24 mouse cellular contexts compared by ENCODE assay signal in the genomic region with DNA sequence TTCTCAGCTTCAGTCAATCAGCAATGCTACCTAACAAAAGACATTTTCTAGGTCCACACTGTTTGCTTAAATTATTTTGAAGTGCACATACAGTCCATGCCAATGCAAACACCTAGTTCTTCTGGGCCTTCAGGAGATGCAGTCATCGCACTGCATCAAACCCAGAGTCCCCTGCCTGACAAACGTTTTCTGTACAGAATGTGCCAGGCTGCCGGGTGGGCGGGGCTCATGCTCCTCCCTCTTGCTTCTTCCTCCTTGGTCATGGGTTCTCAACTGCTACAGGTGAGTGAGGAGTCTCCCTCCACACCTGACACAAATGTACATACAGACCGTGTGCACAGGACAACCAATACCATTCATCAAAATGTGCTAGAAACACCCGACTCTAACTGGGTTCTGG. TPM values are rescaled to one million over a fixed set of nuclear protein-coding genes. Genes with fewer than 3 reads are reported as not detected.
A peak's percentile ranks its signal among the peaks of the same experiment; 100 is the strongest.
DNase-seq lines count a peak whose midpoint lies in the region; ATAC-seq and TF ChIP-seq lines count a peak whose summit lies in the region.
"Had no signal": no experiment of that assay in that cellular context is flagged by ENCODE, and none has a peak within 500 bp of the region (broad histone marks: within the 10 kb centered on the region; RNA-seq: fewer than 3 reads in every experiment).

No protein-coding gene starts in this region.

- no peak overlapping the region for H3K4me2 ChIP-seq in hindbrain, embryonic 13.5 days
- no peak overlapping the region for H3K4me2 ChIP-seq in hindbrain, embryonic 11.5 days (replicated peaks; ENCODE audit: low read depth, low read length)
- H3K4me2 ChIP-seq in midbrain, embryonic 13.5 days (replicated peaks) = no peak overlapping the region
- no peak overlapping the region for H3K4me2 ChIP-seq in midbrain, embryonic 15.5 days
- H3K4me2 ChIP-seq in lung, postnatal 0 days (replicated peaks; ENCODE audit: low read depth, low read length) = no peak overlapping the region
- H3K4me2 ChIP-seq in stomach, postnatal 0 days (replicated peaks; ENCODE audit: low read depth) = no peak overlapping the region
- H3K4me2 ChIP-seq: embryonic facial prominence, embryonic 13.5 days; forebrain, embryonic 12.5 days; limb, embryonic 15.5 days; liver, embryonic 15.5 days; neural tube, embryonic 13.5 days; stomach, embryonic 15.5 days had no signal

- H3K4me3 ChIP-seq in hindbrain, embryonic 13.5 days = no peak overlapping the region
- no peak overlapping the region for H3K4me3 ChIP-seq in hindbrain, embryonic 11.5 days (ENCODE audit: low read depth, low read length)
- no peak overlapping the region for H3K4me3 ChIP-seq in midbrain, embryonic 13.5 days (replicated peaks)
- H3K4me3 ChIP-seq in midbrain, embryonic 15.5 days = no peak overlapping the region
- H3K4me3 ChIP-seq in lung, postnatal 0 days (ENCODE audit: low read depth, low read length) = no peak overlapping the region
- H3K4me3 ChIP-seq in stomach, postnatal 0 days (ENCODE audit: low read depth, low read length) = no peak overlapping the region
- H3K4me3 ChIP-seq: embryonic facial prominence, embryonic 13.5 days; erythroblast, embryonic 14.5 days; forebrain, embryonic 12.5 days; gastrocnemius, adult 2 months; heart, embryonic 10.5 days; limb, embryonic 15.5 days; liver, embryonic 15.5 days; neural tube, embryonic 13.5 days; stomach, embryonic 15.5 days had no signal

- TF ChIP-seq EP300 in lung, postnatal 0 days (IDR thresholded peaks at IDR 0.05) = peak; percentile 71
- TF ChIP-seq EP300 in stomach, postnatal 0 days (optimal IDR thresholded peaks at IDR 0.05) = no peak

- H3K9ac ChIP-seq in hindbrain, embryonic 13.5 days = 0 out of 2 replicates have a peak overlapping the region, but pooled peaks have one; percentile 49
- no peak overlapping the region for H3K9ac ChIP-seq in hindbrain, embryonic 11.5 days (ENCODE audit: low read depth, low read length)
- no peak overlapping the region; the same call in 1 of the 2 replicates for H3K9ac ChIP-seq in midbrain, embryonic 13.5 days (replicated peaks)
- no peak overlapping the region for H3K9ac ChIP-seq in midbrain, embryonic 15.5 days
- no peak overlapping the region for H3K9ac ChIP-seq in lung, postnatal 0 days (replicated peaks; ENCODE audit: low read depth)
- no peak overlapping the region for H3K9ac ChIP-seq in stomach, postnatal 0 days (ENCODE audit: low read length)
- H3K9ac ChIP-seq: embryonic facial prominence, embryonic 13.5 days; forebrain, embryonic 12.5 days; limb, embryonic 15.5 days; liver, embryonic 15.5 days; neural tube, embryonic 13.5 days; stomach, embryonic 15.5 days had no signal

- H3K36me3 ChIP-seq in hindbrain, embryonic 13.5 days = peaks cover 10% of the 10 kb centered on the region
- H3K36me3 ChIP-seq in hindbrain, embryonic 11.5 days (ENCODE audit: control insufficient read depth, insufficient read depth, low read length) = no peaks in the 10 kb centered on the region
- peaks cover 8% of the 10 kb centered on the region for H3K36me3 ChIP-seq in midbrain, embryonic 13.5 days
- peaks cover 7% of the 10 kb centered on the region; the same call in 1 of the 2 replicates for H3K36me3 ChIP-seq in midbrain, embryonic 15.5 days (replicated peaks)
- no peaks in the 10 kb centered on the region for H3K36me3 ChIP-seq in lung, postnatal 0 days (ENCODE audit: insufficient read depth, low read length)
- peaks cover 7% of the 10 kb centered on the region for H3K36me3 ChIP-seq in stomach, postnatal 0 days (ENCODE audit: control insufficient read depth, insufficient read depth, low read length)

- peak overlapping the region; percentile 73; the same call in 1 of the 2 replicates for H3K27ac ChIP-seq in hindbrain, embryonic 13.5 days
- H3K27ac ChIP-seq in hindbrain, embryonic 11.5 days (ENCODE audit: low read depth, low read length) = no peak overlapping the region
- H3K27ac ChIP-seq in midbrain, embryonic 13.5 days = 0 out of 2 replicates have a peak overlapping the region, but pooled peaks have one; percentile 69
- no peak overlapping the region for H3K27ac ChIP-seq in midbrain, embryonic 15.5 days
- peak overlapping the region; percentile 52; the same call in 1 of the 2 replicates for H3K27ac ChIP-seq in lung, postnatal 0 days (ENCODE audit: low read length)
- no peak overlapping the region for H3K27ac ChIP-seq in stomach, postnatal 0 days (replicated peaks)
- H3K27ac ChIP-seq: embryonic facial prominence, embryonic 13.5 days; forebrain, embryonic 12.5 days; gastrocnemius, adult 2 months; heart, embryonic 10.5 days; limb, embryonic 15.5 days; liver, embryonic 15.5 days; macrophage; neural tube, embryonic 13.5 days had no signal

- WGBS in hindbrain, embryonic 13.5 days = 86% methylated on average over 6 of the region's 6 CpGs
- WGBS in hindbrain, embryonic 11.5 days = 81% methylated on average over 6 of the region's 6 CpGs
- WGBS in midbrain, embryonic 13.5 days = 82% methylated on average over 6 of the region's 6 CpGs
- 78% methylated on average over 6 of the region's 6 CpGs for WGBS in midbrain, embryonic 15.5 days
- 47% methylated on average over 6 of the region's 6 CpGs for WGBS in lung, postnatal 0 days
- WGBS in stomach, postnatal 0 days = 58% methylated on average over 6 of the region's 6 CpGs

- H3K4me1 ChIP-seq in hindbrain, embryonic 13.5 days (replicated peaks) = peaks cover 41% of the 10 kb centered on the region
- no peaks in the 10 kb centered on the region for H3K4me1 ChIP-seq in hindbrain, embryonic 11.5 days (replicated peaks; ENCODE audit: control insufficient read depth, insufficient read depth, low read length)
- peaks cover 36% of the 10 kb centered on the region for H3K4me1 ChIP-seq in midbrain, embryonic 13.5 days (replicated peaks)
- peaks cover 12% of the 10 kb centered on the region; the same call in 1 of the 2 replicates for H3K4me1 ChIP-seq in midbrain, embryonic 15.5 days
- no peaks in the 10 kb centered on the region for H3K4me1 ChIP-seq in lung, postnatal 0 days (ENCODE audit: insufficient read depth, low read depth, low read length)
- H3K4me1 ChIP-seq in stomach, postnatal 0 days (replicated peaks; ENCODE audit: control insufficient read depth, insufficient read depth) = no peaks in the 10 kb centered on the region; the same call in 1 of the 2 replicates

- H3K9me3 ChIP-seq in hindbrain, embryonic 13.5 days = no peaks in the 10 kb centered on the region
- no peaks in the 10 kb centered on the region for H3K9me3 ChIP-seq in hindbrain, embryonic 11.5 days (ENCODE audit: control insufficient read depth, low read length)
- peaks cover 6% of the 10 kb centered on the region for H3K9me3 ChIP-seq in midbrain, embryonic 13.5 days
- H3K9me3 ChIP-seq in midbrain, embryonic 15.5 days = no peaks in the 10 kb centered on the region
- H3K9me3 ChIP-seq in lung, postnatal 0 days (ENCODE audit: low read length) = no peaks in the 10 kb centered on the region
- no peaks in the 10 kb centered on the region for H3K9me3 ChIP-seq in stomach, postnatal 0 days (ENCODE audit: control insufficient read depth, low read length)
- H3K9me3 ChIP-seq: forebrain, embryonic 12.5 days; liver, embryonic 15.5 days; neural tube, embryonic 13.5 days; stomach, embryonic 15.5 days had no signal

- no peak for DNase-seq in hindbrain, embryonic 11.5 days (ENCODE audit: low spot score)
- DNase-seq in lung, postnatal 0 days (ENCODE audit: low spot score) = peak; percentile 85
- DNase-seq in stomach, postnatal 0 days (ENCODE audit: low spot score) = peak; percentile 84
- no peak for DNase-seq in neural tube, embryonic 10.5 days (ENCODE audit: extremely low spot score, low spot score)
- DNase-seq: adrenal gland, postnatal 14 days; cerebellum, adult 2 months; embryo, embryonic 11 days; gastrocnemius, adult 2 months; kidney, postnatal 25 days; layer of hippocampus, adult 9-11 months; left cerebral cortex, postnatal 4 days had no signal

- no peaks in the 10 kb centered on the region for H3K27me3 ChIP-seq in hindbrain, embryonic 13.5 days
- no peaks in the 10 kb centered on the region for H3K27me3 ChIP-seq in hindbrain, embryonic 11.5 days (ENCODE audit: control insufficient read depth, insufficient read depth, low read length)
- no peaks in the 10 kb centered on the region for H3K27me3 ChIP-seq in midbrain, embryonic 13.5 days
- H3K27me3 ChIP-seq in midbrain, embryonic 15.5 days (replicated peaks) = no peaks in the 10 kb centered on the region
- no peaks in the 10 kb centered on the region for H3K27me3 ChIP-seq in lung, postnatal 0 days (replicated peaks; ENCODE audit: insufficient read depth, low read length)
- H3K27me3 ChIP-seq in stomach, postnatal 0 days (ENCODE audit: control insufficient read depth, insufficient read depth, low read length) = no peaks in the 10 kb centered on the region
- H3K27me3 ChIP-seq: embryonic facial prominence, embryonic 13.5 days; forebrain, embryonic 12.5 days; limb, embryonic 15.5 days; liver, embryonic 15.5 days; neural tube, embryonic 13.5 days; stomach, embryonic 15.5 days had no signal

- ATAC-seq in hindbrain, embryonic 13.5 days (ENCODE audit: low FRiP score) = no peak
- no peak for ATAC-seq in hindbrain, embryonic 11.5 days (ENCODE audit: low FRiP score)
- ATAC-seq in midbrain, embryonic 13.5 days = no peak
- ATAC-seq in midbrain, embryonic 15.5 days (replicated peaks) = no peak
- ATAC-seq in lung, postnatal 0 days = peak; percentile 83
- peak; percentile 55 for ATAC-seq in stomach, postnatal 0 days (ENCODE audit: low FRiP score, low TSS enrichment)
- ATAC-seq: CD4-positive, CD25-positive, alpha-beta regulatory T cell, adult 4 months had no signal

- TF ChIP-seq CTCF in lung, postnatal 0 days (IDR thresholded peaks at IDR 0.05) = no peak
- TF ChIP-seq CTCF in stomach, postnatal 0 days (IDR thresholded peaks at IDR 0.05; ENCODE audit: low read depth) = no peak

RNA-seq across cellular contexts. Expression of a gene that starts 31.4 kb away (rescaled TPM):
- 0.60 TPM in 2 replicates for polyA plus RNA-seq in hindbrain, embryonic 13.5 days (2015; fragmentation: Nextera tagmentation; extraction: Ambion mirVana)
- polyA plus RNA-seq in hindbrain, embryonic 11.5 days (2014; fragmentation: Nextera tagmentation; extraction: Ambion mirVana) = 0.17 TPM in 1 of 2 replicates, not detected in the other
- polyA plus RNA-seq in midbrain, embryonic 13.5 days (2015; fragmentation: Nextera tagmentation; extraction: Ambion mirVana) = 0.90 and 1.3 TPM in 2 replicates
- polyA plus RNA-seq in midbrain, embryonic 15.5 days (2015; fragmentation: Nextera tagmentation; extraction: Ambion mirVana) = 1.6 and 1.8 TPM in 2 replicates
- polyA plus RNA-seq in lung, postnatal 0 days (2015; fragmentation: Nextera tagmentation; extraction: Ambion mirVana) = 1.0 and 1.2 TPM in 2 replicates
- polyA plus RNA-seq in stomach, postnatal 0 days (2015; fragmentation: Nextera tagmentation; extraction: Ambion mirVana) = 28.0 and 29.7 TPM in 2 replicates
- polyA plus RNA-seq: CD4-positive, CD25-positive, alpha-beta regulatory T cell, adult 4 months; embryonic facial prominence, embryonic 13.5 days; erythroblast, embryonic 14.5 days; liver, embryonic 15.5 days; macrophage had no signal

Comparison
In these comparisons a context has a peak if more than half of its experiments do, and no peak if none do; other contexts are left out.
1. H3K27ac ChIP-seq: peak in hindbrain, embryonic 13.5 days (single experiment), midbrain, embryonic 13.5 days (single experiment) and lung, postnatal 0 days (single experiment); none in hindbrain, embryonic 11.5 days (single experiment), midbrain, embryonic 15.5 days (single experiment) and stomach, postnatal 0 days (single experiment).
2. ATAC-seq: peak in lung, postnatal 0 days (single experiment) and stomach, postnatal 0 days (single experiment); none in hindbrain, embryonic 13.5 days (single experiment), hindbrain, embryonic 11.5 days (single experiment), midbrain, embryonic 13.5 days (single experiment) and midbrain, embryonic 15.5 days (single experiment).
3. DNase-seq: peak in lung, postnatal 0 days (single experiment) and stomach, postnatal 0 days (single experiment); none in hindbrain, embryonic 11.5 days (single experiment) and neural tube, embryonic 10.5 days (single experiment).
4. RNA of a gene that starts 31.4 kb away (polyA plus RNA-seq): 28.0 to 29.7 TPM in stomach, postnatal 0 days; 1.6 to 1.8 TPM in midbrain, embryonic 15.5 days, 0.90 to 1.3 TPM in midbrain, embryonic 13.5 days, 1.0 to 1.2 TPM in lung, postnatal 0 days, 0.60 TPM in hindbrain, embryonic 13.5 days and 0.17 TPM in hindbrain, embryonic 11.5 days; every median in the first group is over 10 times any median in the second.